Mouse (Mus musculus) small intestine, adult 2 months (tissue): ENCODE measurements around the gene Oxsm. TPM values are rescaled to one million over a fixed set of nuclear protein-coding genes. Genes with fewer than 3 reads are reported as not detected.

Source experiments
- H3K27ac ChIP-seq: fragments of 200-500 bp; 2 replicates; pipeline ENCODE4 v1.5.1; 2012; ENCODE audit warnings: low read depth, low read length, control low read depth, inconsistent platforms; ENCODE audit not compliant: insufficient read depth
- H3K27me3 ChIP-seq: fragments of 200-500 bp; 2 replicates; pipeline ENCODE4 v1.6.1; 2012; ENCODE audit warnings: mild to moderate bottlenecking, moderate library complexity, low read length, inconsistent platforms; ENCODE audit not compliant: control insufficient read depth, insufficient read depth
- H3K36me3 ChIP-seq: fragments of 200-500 bp; 2 replicates; pipeline ENCODE4 v1.6.1; 2012; ENCODE audit warnings: mild to moderate bottlenecking, low read length, control low read depth, inconsistent platforms; ENCODE audit not compliant: control insufficient read depth, insufficient read depth
- H3K4me1 ChIP-seq: fragments of 200-500 bp; 2 replicates; pipeline ENCODE4 v1.6.1; 2012; ENCODE audit warnings: low read length, inconsistent platforms, mixed read lengths; ENCODE audit not compliant: control insufficient read depth, insufficient read depth, insufficient read length
- H3K4me3 ChIP-seq: fragments of 200-500 bp; 2 replicates; pipeline ENCODE4 v1.5.1; 2012; ENCODE audit warnings: low read depth, mild to moderate bottlenecking, control low read depth, inconsistent platforms, low read length, moderate library complexity
- CTCF ChIP-seq: fragments of 200-500 bp; IDR thresholded peaks from 2 replicates; pipeline ENCODE4 v1.5.1; 2012; ENCODE audit warnings: low read depth, mild to moderate bottlenecking, control low read depth, inconsistent platforms, low read length, moderate library complexity, mixed read lengths; ENCODE audit not compliant: insufficient replicate concordance, insufficient read length; ENCODE audit errors: extremely low read depth
- POLR2A ChIP-seq: fragments of 200-500 bp; IDR thresholded peaks from 2 replicates; pipeline ENCODE4 v1.6.1; 2012; ENCODE audit warnings: low read depth, mild to moderate bottlenecking, control low read depth, inconsistent platforms, low read length, moderate library complexity
- WGBS: fragments of 180-500 bp; shearing (Covaris S2); methylation state at CpG from one replicate; pipeline ENCODE4 v1.1.7; 2018; 5-methylcytosine and 5-hydroxymethylcytosine counted together
- polyA plus RNA-seq: library from polyadenylated mRNA; depleted of rRNA; stranded (reverse); fragments of >200 nt; gene quantifications from 2 replicates; pipeline ENCODE4 v1.2.3, GENCODE M21; 2012

Gene Oxsm
- polyA plus RNA-seq, 1 experiment, result 3.2 TPM

- no peaks in the 10 kb centered on the region for H3K4me1 ChIP-seq
- H3K4me3 ChIP-seq, result no peak overlapping the region
- H3K27me3 ChIP-seq, result no peaks in the 10 kb centered on the region
- H3K27ac ChIP-seq, result no peak overlapping the region
- no peaks in the 10 kb centered on the region for H3K36me3 ChIP-seq
- TF ChIP-seq CTCF (no peak), POLR2A (no peak)
These were observed 41.9 kb downstream of the Oxsm start for GRCm38 (mm10) chr14:16207722-16208121.

GRCm38 (mm10) chr14:16201673-16202072 is 47.9 kb downstream of the Oxsm start:
- Histone ChIP-seq H3K4me3 (no peak overlapping the region), H3K27me3 (no peaks in the 10 kb centered on the region), H3K27ac (no peak overlapping the region), H3K4me1 (no peaks in the 10 kb centered on the region), H3K36me3 (no peaks in the 10 kb centered on the region)
- TF ChIP-seq CTCF (no peak), POLR2A (no peak)
- 23% methylated on average over 3 of the region's 3 CpGs for WGBS

GRCm38 (mm10) chr14:16200969-16201638 is 48.5 kb downstream of the Oxsm start:
- TF ChIP-seq POLR2A (no peak), CTCF (no peak)
- WGBS, result 35% methylated on average over 8 of the region's 8 CpGs
- Histone ChIP-seq H3K4me3 (no peak overlapping the region), H3K36me3 (no peaks in the 10 kb centered on the region), H3K27ac (no peak overlapping the region), H3K4me1 (no peaks in the 10 kb centered on the region), H3K27me3 (no peaks in the 10 kb centered on the region)

DNA sequence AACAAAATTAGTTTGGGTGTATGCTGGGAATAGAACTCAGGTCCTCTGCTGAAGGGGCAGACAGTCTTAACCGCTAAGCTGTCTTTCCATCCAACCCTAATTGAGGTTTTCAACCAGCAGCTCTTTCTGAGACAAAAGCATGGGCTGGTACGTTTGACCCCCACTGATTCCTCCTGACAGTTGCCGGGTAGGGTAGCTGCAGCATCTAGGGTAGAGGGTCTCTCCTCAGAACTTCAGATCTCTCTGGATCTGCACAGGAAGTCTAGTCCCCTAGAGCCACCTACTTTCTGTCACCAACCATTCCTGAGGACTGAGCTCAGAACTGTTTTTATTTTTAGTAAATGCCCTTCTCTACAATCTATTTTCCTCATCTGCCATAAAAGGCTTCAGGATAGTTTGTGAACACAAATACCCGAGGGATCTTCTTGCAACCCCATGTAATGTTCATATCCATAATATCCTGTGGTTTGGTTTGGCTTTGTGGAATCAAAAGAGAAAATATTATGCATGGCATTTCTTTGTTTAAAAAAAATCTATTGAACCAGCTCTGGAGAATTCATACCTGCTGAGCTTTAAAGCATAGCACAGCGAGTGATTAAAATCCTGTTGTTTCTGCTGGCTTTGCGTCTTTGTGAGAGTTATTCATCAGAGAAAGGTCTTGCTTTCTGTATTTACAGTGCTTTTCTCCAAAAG is 49.2 kb downstream of the Oxsm start:
- WGBS, result 57% methylated on average over 6 of the region's 6 CpGs
- H3K4me3 ChIP-seq, result no peak overlapping the region
- H3K27ac ChIP-seq, result no peak overlapping the region
- no peaks in the 10 kb centered on the region for H3K36me3 ChIP-seq
- no peaks in the 10 kb centered on the region for H3K4me1 ChIP-seq
- TF ChIP-seq CTCF (no peak), POLR2A (no peak)
- H3K27me3 ChIP-seq, result no peaks in the 10 kb centered on the region

DNA sequence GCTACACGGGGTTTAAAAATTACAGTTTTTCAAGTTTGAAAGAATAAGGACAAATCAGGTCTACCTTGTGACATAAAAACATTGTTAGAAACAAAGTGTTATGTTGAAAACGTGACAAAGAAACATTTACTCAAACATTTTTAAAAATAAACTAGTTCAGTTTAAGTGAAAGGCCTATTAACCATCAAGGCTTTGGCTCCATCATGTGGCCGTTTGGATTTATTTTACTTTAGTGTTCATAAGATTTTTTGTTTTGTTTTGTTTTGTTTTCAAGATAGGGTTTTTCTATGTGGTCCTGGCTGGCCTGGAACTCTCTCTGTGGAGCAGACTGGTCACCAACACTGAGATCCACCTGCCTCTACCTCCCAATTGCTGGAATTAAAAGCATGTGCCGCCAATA is 53.1 kb downstream of the Oxsm start:
- 46% methylated on average over 4 of the region's 4 CpGs for WGBS

GRCm38 (mm10) chr14:16195486-16195885 is 54.1 kb downstream of the Oxsm start:
- Histone ChIP-seq H3K36me3 (no peaks in the 10 kb centered on the region), H3K27ac (no peak overlapping the region), H3K4me3 (no peak overlapping the region), H3K27me3 (no peaks in the 10 kb centered on the region), H3K4me1 (no peaks in the 10 kb centered on the region)
- 64% methylated on average over 1 of the region's 1 CpGs for WGBS
- TF ChIP-seq CTCF, result no peak
- no peak for TF ChIP-seq POLR2A

More for the DNA sequence above, 53.1 kb downstream of the Oxsm start:
- no peaks in the 10 kb centered on the region for H3K36me3 ChIP-seq
- H3K27me3 ChIP-seq, result no peaks in the 10 kb centered on the region
- TF ChIP-seq POLR2A (no peak), CTCF (no peak)
- H3K27ac ChIP-seq, result no peak overlapping the region
- H3K4me1 ChIP-seq, result no peaks in the 10 kb centered on the region
- H3K4me3 ChIP-seq, result no peak overlapping the region

DNA sequence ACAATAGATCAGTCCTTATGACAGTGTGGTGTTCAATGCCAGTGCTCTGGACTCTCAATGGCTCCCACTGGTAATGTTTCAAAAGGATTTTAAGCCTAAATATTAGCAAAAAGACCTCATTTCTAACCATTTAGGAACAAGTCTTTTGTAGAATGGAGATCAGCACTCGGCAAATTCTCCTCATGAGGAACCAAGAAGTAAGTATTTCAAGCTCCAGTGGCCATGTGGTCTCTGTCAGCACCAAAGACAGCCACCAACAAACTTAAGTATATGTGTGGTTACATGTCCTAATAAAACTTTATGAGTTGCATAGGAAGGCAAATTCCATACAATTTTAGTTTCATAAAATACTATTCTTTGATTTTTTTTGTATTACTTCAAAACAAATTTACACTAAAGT is 55.5 kb downstream of the Oxsm start:
- no peaks in the 10 kb centered on the region for H3K36me3 ChIP-seq
- no peaks in the 10 kb centered on the region for H3K4me1 ChIP-seq
- no peak overlapping the region for H3K27ac ChIP-seq
- TF ChIP-seq POLR2A (no peak), CTCF (no peak)
- H3K4me3 ChIP-seq, result no peak overlapping the region
- H3K27me3 ChIP-seq, result no peaks in the 10 kb centered on the region
- WGBS, result 82% methylated on average over 1 of the region's 1 CpGs
